8 mouse cellular contexts compared by ENCODE assay signal in the genomic region with DNA sequence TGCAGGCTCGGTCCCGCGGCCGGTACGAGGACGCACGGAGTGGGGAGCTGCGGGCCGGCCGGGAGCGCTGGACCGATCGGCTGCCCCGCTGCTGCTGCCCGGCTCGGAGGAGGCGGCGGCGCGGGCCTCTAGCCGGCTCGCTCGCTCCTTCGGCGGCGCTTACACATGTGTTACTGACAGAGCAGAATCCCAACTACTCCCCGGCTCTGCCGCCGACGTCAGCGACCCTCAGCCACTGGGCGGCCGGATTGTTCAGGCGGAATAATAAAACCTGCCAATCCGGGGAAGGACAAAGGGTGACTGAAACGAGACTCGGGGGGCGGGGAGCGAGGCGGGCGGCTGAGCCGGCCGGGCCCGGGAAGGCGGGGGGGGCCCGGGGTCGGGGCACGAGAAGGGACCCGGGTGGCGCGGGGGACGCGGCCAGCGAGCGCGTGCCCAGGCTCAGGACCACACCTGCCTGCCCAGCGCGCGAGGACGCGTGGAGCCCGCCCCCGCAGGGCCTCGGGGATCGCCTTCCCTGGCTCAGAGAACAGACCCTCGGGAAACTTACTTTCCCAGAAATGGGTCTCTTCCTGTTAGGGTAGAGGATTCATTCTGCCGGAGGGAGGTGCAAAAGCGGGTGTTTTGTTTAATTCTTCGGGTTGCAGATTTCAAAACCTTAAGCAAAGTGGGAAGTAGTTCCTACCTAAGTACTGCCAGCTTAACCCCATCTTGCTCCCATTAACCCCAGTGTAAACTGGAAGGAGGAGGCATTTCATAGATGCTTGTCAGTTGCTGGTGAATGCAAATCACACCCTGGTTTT. TPM values are rescaled to one million over a fixed set of nuclear protein-coding genes. Genes with fewer than 3 reads are reported as not detected.
A peak's percentile ranks its signal among the peaks of the same experiment; 100 is the strongest.
DNase-seq lines count a peak whose midpoint lies in the region; ATAC-seq lines count a peak whose summit lies in the region.

No protein-coding gene starts in this region.

- peak overlapping the region; percentile 70 for H3K27ac ChIP-seq in brown adipose tissue, adult 24 weeks (replicated peaks; ENCODE audit: low read depth, low read length)
- H3K27ac ChIP-seq in forebrain, embryonic 11.5 days (ENCODE audit: low read depth, low read length): peak overlapping the region; percentile 98
- H3K27ac ChIP-seq in heart, embryonic 16.5 days (ENCODE audit: low read length): peak overlapping the region; percentile 99
- peak overlapping the region; percentile 89 for H3K27ac ChIP-seq in liver, embryonic 15.5 days (replicated peaks)
- H3K27ac ChIP-seq in neural tube, embryonic 11.5 days (ENCODE audit: low read depth, low read length): peak overlapping the region; percentile 88
- peak overlapping the region; percentile 99 for H3K27ac ChIP-seq in stomach, embryonic 16.5 days (ENCODE audit: low read length)

- H3K27me3 ChIP-seq in forebrain, embryonic 11.5 days (ENCODE audit: control insufficient read depth, insufficient read depth, low read length): 0 out of 2 replicates have a peak, but pooled peaks cover 2% of the 10 kb centered on the region
- no peaks in the 10 kb centered on the region for H3K27me3 ChIP-seq in heart, embryonic 16.5 days (ENCODE audit: control insufficient read depth, insufficient read depth, low read length)
- H3K27me3 ChIP-seq in liver, embryonic 15.5 days: peaks cover 13% of the 10 kb centered on the region; the same call in 1 of the 2 replicates
- H3K27me3 ChIP-seq in neural tube, embryonic 11.5 days (ENCODE audit: control insufficient read depth, insufficient read depth, low read length): no peaks in the 10 kb centered on the region
- no peaks in the 10 kb centered on the region for H3K27me3 ChIP-seq in stomach, embryonic 16.5 days (ENCODE audit: control insufficient read depth, insufficient read depth, low read length)

- peak; percentile 96 for DNase-seq in forebrain, embryonic 11.5 days (ENCODE audit: low spot score)
- peak; percentile 97 for DNase-seq in kidney, postnatal 36 days
- DNase-seq in neural tube, embryonic 11.5 days (ENCODE audit: low spot score): peak; percentile 94

- H3K36me3 ChIP-seq in forebrain, embryonic 11.5 days (ENCODE audit: control insufficient read depth, insufficient read depth, low read length): no peaks in the 10 kb centered on the region
- no peaks in the 10 kb centered on the region for H3K36me3 ChIP-seq in heart, embryonic 16.5 days (ENCODE audit: control insufficient read depth, insufficient read depth)
- H3K36me3 ChIP-seq in liver, embryonic 15.5 days (replicated peaks): no peaks in the 10 kb centered on the region
- H3K36me3 ChIP-seq in neural tube, embryonic 11.5 days (ENCODE audit: control insufficient read depth, insufficient read depth, low read length): no peaks in the 10 kb centered on the region; the same call in 1 of the 2 replicates
- H3K36me3 ChIP-seq in stomach, embryonic 16.5 days (ENCODE audit: control insufficient read depth, insufficient read depth, low read length): no peaks in the 10 kb centered on the region

- ATAC-seq in CD4-positive, CD25-positive, alpha-beta regulatory T cell, adult 4 months: peak; percentile 68
- ATAC-seq in forebrain, embryonic 11.5 days (replicated peaks; ENCODE audit: low FRiP score): peak; percentile 89
- peak; percentile 86 for ATAC-seq in heart, embryonic 16.5 days (replicated peaks; ENCODE audit: extremely low read depth, insufficient read depth, low FRiP score)
- peak; percentile 73 for ATAC-seq in liver, embryonic 15.5 days (ENCODE audit: insufficient read depth)
- ATAC-seq in neural tube, embryonic 11.5 days (ENCODE audit: insufficient read depth, low FRiP score, low TSS enrichment): peak; percentile 90
- peak; percentile 91 for ATAC-seq in stomach, embryonic 16.5 days (ENCODE audit: insufficient read depth, low FRiP score)

- H3K4me2 ChIP-seq in forebrain, embryonic 11.5 days (ENCODE audit: low read depth, low read length, severe bottlenecking): peak overlapping the region; percentile 92
- peak overlapping the region; percentile 95 for H3K4me2 ChIP-seq in heart, embryonic 16.5 days (ENCODE audit: low read depth, low read length)
- peak overlapping the region; percentile 95 for H3K4me2 ChIP-seq in liver, embryonic 15.5 days
- peak overlapping the region; percentile 75 for H3K4me2 ChIP-seq in neural tube, embryonic 11.5 days (ENCODE audit: low read depth)
- peak overlapping the region; percentile 63 for H3K4me2 ChIP-seq in stomach, embryonic 16.5 days (ENCODE audit: low read depth, low read length)

- H3K4me1 ChIP-seq in brown adipose tissue, adult 24 weeks (ENCODE audit: control insufficient read depth, insufficient read depth, insufficient read length, low read length): no peaks in the 10 kb centered on the region
- H3K4me1 ChIP-seq in forebrain, embryonic 11.5 days (replicated peaks; ENCODE audit: control insufficient read depth, insufficient read depth, low read length): peaks cover 7% of the 10 kb centered on the region; the same call in 1 of the 2 replicates
- H3K4me1 ChIP-seq in heart, embryonic 16.5 days (ENCODE audit: control insufficient read depth, insufficient read depth, low read length): peaks cover 15% of the 10 kb centered on the region
- peaks cover 39% of the 10 kb centered on the region for H3K4me1 ChIP-seq in liver, embryonic 15.5 days (replicated peaks)
- peaks cover 5% of the 10 kb centered on the region; the same call in 1 of the 2 replicates for H3K4me1 ChIP-seq in neural tube, embryonic 11.5 days (ENCODE audit: control insufficient read depth, insufficient read depth, low read length)
- H3K4me1 ChIP-seq in stomach, embryonic 16.5 days (ENCODE audit: control insufficient read depth, insufficient read depth, low read length): peaks cover 13% of the 10 kb centered on the region

- H3K9ac ChIP-seq in forebrain, embryonic 11.5 days (ENCODE audit: low read length): peak overlapping the region; percentile 95
- H3K9ac ChIP-seq in heart, embryonic 16.5 days (ENCODE audit: low read length): peak overlapping the region; percentile 93
- peak overlapping the region; percentile 77 for H3K9ac ChIP-seq in liver, embryonic 15.5 days
- H3K9ac ChIP-seq in neural tube, embryonic 11.5 days (ENCODE audit: low read length): peak overlapping the region; percentile 93
- H3K9ac ChIP-seq in stomach, embryonic 16.5 days (ENCODE audit: low read length): peak overlapping the region; percentile 98

- peak overlapping the region; percentile 88 for H3K4me3 ChIP-seq in brown adipose tissue, adult 24 weeks (ENCODE audit: insufficient read depth, low read depth, low read length)
- peak overlapping the region; percentile 79 for H3K4me3 ChIP-seq in forebrain, embryonic 11.5 days (ENCODE audit: low read depth, low read length)
- peak overlapping the region; percentile 67 for H3K4me3 ChIP-seq in heart, embryonic 16.5 days (ENCODE audit: low read length)
- peak overlapping the region; percentile 75 for H3K4me3 ChIP-seq in liver, embryonic 15.5 days (replicated peaks)
- H3K4me3 ChIP-seq in neural tube, embryonic 11.5 days (ENCODE audit: low read depth, low read length): peak overlapping the region; percentile 80
- peak overlapping the region; percentile 89 for H3K4me3 ChIP-seq in stomach, embryonic 16.5 days (replicated peaks; ENCODE audit: low read length)

- WGBS in forebrain, embryonic 11.5 days: under 1% methylated on average over 57 of the region's 69 CpGs
- under 1% methylated on average over 69 of the region's 69 CpGs for WGBS in heart, embryonic 16.5 days
- WGBS in liver, embryonic 15.5 days (ENCODE audit: insufficient replicate concordance): under 1% methylated on average over 69 of the region's 69 CpGs
- whole genome bisulfite sequencing in neural tube, embryonic 11.5 days: 0% methylated on average over 56 of the region's 69 CpGs
- under 1% methylated on average over 59 of the region's 69 CpGs for WGBS in stomach, embryonic 16.5 days

- H3K9me3 ChIP-seq in forebrain, embryonic 11.5 days (ENCODE audit: control insufficient read depth, low read length): no peaks in the 10 kb centered on the region
- H3K9me3 ChIP-seq in heart, embryonic 16.5 days (replicated peaks; ENCODE audit: control insufficient read depth, low read length): no peaks in the 10 kb centered on the region
- no peaks in the 10 kb centered on the region for H3K9me3 ChIP-seq in liver, embryonic 15.5 days (replicated peaks)
- H3K9me3 ChIP-seq in neural tube, embryonic 11.5 days (ENCODE audit: control insufficient read depth, low read length): no peaks in the 10 kb centered on the region
- no peaks in the 10 kb centered on the region for H3K9me3 ChIP-seq in stomach, embryonic 16.5 days (replicated peaks; ENCODE audit: control insufficient read depth, low read length)

RNA-seq across cellular contexts. Expression of a gene that starts 0.5 kb away (rescaled TPM):
- 1 to 10 TPM; 9.6 to 9.8 TPM for polyA plus RNA-seq in CD4-positive, CD25-positive, alpha-beta regulatory T cell, adult 4 months (2017; shearing (Covaris generic))
- 56.3 and 75.0 TPM in 2 replicates for polyA plus RNA-seq in brown adipose tissue, adult 24 weeks (2012; ENCODE audit: insufficient read depth, insufficient read length, missing spikeins)
- polyA plus RNA-seq in forebrain, embryonic 11.5 days (2014; fragmentation: Nextera tagmentation; extraction: Ambion mirVana): 50.4 and 52.8 TPM in 2 replicates
- polyA plus RNA-seq in heart, embryonic 16.5 days (2015; fragmentation: Nextera tagmentation; extraction: Ambion mirVana): 45.3 and 46.8 TPM in 2 replicates
- 12.5 and 12.8 TPM in 2 replicates for polyA plus RNA-seq in liver, embryonic 15.5 days (2015; fragmentation: Nextera tagmentation; extraction: Ambion mirVana)
- 62.2 and 70.7 TPM in 2 replicates for polyA plus RNA-seq in neural tube, embryonic 11.5 days (2014; fragmentation: Nextera tagmentation; extraction: Ambion mirVana)
- polyA plus RNA-seq in stomach, embryonic 16.5 days (2015; fragmentation: Nextera tagmentation; extraction: Ambion mirVana): 75.8 and 76.8 TPM in 2 replicates

Comparison
In these comparisons a context has a peak if more than half of its experiments do, and no peak if none do; other contexts are left out.
1. Peak in every context shown above with its lines: DNase-seq, ATAC-seq, H3K4me3 ChIP-seq and H3K27ac ChIP-seq.